Mouse (Mus musculus) yolk sac, embryonic 10.5 days (tissue): ENCODE measurements around the gene Ugt1a10.
A peak's percentile ranks its signal among the peaks of the same experiment; 100 is the strongest.

Experiments
- DNase-seq: peaks from one replicate; pipeline ENCODE4 v3.0.0-alpha.2; 2017; ENCODE audit warnings: low spot score

Gene Ugt1a10

GRCm38 (mm10) chr1:88255466-88255857 is 200.3 kb downstream of the Ugt1a10 start:
- no peak for DNase-seq

- no peak for DNase-seq
These were observed 201.0 kb downstream of the Ugt1a10 start for GRCm38 (mm10) chr1:88255989-88256754.

- DNase-seq = no peak
These were observed 201.9 kb downstream of the Ugt1a10 start for GRCm38 (mm10) chr1:88256886-88257663.

- no peak for DNase-seq
These were observed 202.5 kb downstream of the Ugt1a10 start for GRCm38 (mm10) chr1:88257681-88258080.

GRCm38 (mm10) chr1:88258361-88258760 is 203.2 kb downstream of the Ugt1a10 start:
- DNase-seq = no peak

- no peak for DNase-seq
These were observed 203.9 kb downstream of the Ugt1a10 start for GRCm38 (mm10) chr1:88258881-88259642.

- no peak for DNase-seq
These were observed 204.4 kb downstream of the Ugt1a10 start for GRCm38 (mm10) chr1:88259643-88260024.

- DNase-seq = peak; percentile 92
These were observed 204.9 kb downstream of the Ugt1a10 start for GRCm38 (mm10) chr1:88260114-88260513.

- DNase-seq = no peak
These were observed 205.6 kb downstream of the Ugt1a10 start for GRCm38 (mm10) chr1:88260604-88261377.

- no peak for DNase-seq
These were observed 206.5 kb downstream of the Ugt1a10 start for GRCm38 (mm10) chr1:88261706-88262105.

- peak; percentile 86 for DNase-seq
These were observed 207.1 kb downstream of the Ugt1a10 start for GRCm38 (mm10) chr1:88262255-88262654.

- no peak for DNase-seq
These were observed 207.8 kb downstream of the Ugt1a10 start for GRCm38 (mm10) chr1:88262961-88263360.

GRCm38 (mm10) chr1:88263778-88264177 is 208.6 kb downstream of the Ugt1a10 start:
- no peak for DNase-seq

- DNase-seq = no peak
These were observed 209.2 kb downstream of the Ugt1a10 start for GRCm38 (mm10) chr1:88264237-88264868.

- DNase-seq = no peak
These were observed 209.7 kb downstream of the Ugt1a10 start for GRCm38 (mm10) chr1:88264869-88265240.

- no peak for DNase-seq
These were observed 210.9 kb downstream of the Ugt1a10 start for GRCm38 (mm10) chr1:88266123-88266522.

GRCm38 (mm10) chr1:88267489-88267888 is 212.3 kb downstream of the Ugt1a10 start:
- DNase-seq = no peak

- no peak for DNase-seq
These were observed 212.9 kb downstream of the Ugt1a10 start for GRCm38 (mm10) chr1:88268070-88268469.
